Mouse (Mus musculus) forebrain, embryonic 12.5 days (tissue): ENCODE data around the gene Arid5b. TPM values are rescaled to one million over a fixed set of nuclear protein-coding genes. Genes with fewer than 3 reads are reported as not detected.
"Not testable (repeated sequence)": the region's sequence is repeated elsewhere in the genome, so short reads cannot be mapped to it uniquely, and the experiment has no call there.

Source experiments
- ATAC-seq: fragments of 200-750 bp; cut with Nextera tagmentation; 2 replicates; pipeline ENCODE4 v1.8.0; 2017; ENCODE audit warnings: moderate TSS enrichment; ENCODE audit not compliant: low FRiP score
- H3K27ac ChIP-seq: fragments of 300-500 bp; sonication (generic); 2 replicates; pipeline ENCODE4 v1.5.1; 2016; ENCODE audit warnings: mild to moderate bottlenecking
- H3K27me3 ChIP-seq: fragments of 300-500 bp; sonication (generic); 2 replicates; pipeline ENCODE4 v1.6.1; 2016; ENCODE audit warnings: mild to moderate bottlenecking
- H3K36me3 ChIP-seq: fragments of 300-500 bp; sonication (generic); replicated peaks from 2 replicates; pipeline ENCODE4 v1.6.1; 2016; ENCODE audit warnings: mild to moderate bottlenecking
- H3K4me1 ChIP-seq: fragments of 300-500 bp; sonication (generic); 2 replicates; pipeline ENCODE4 v1.6.1; 2016
- H3K4me2 ChIP-seq: fragments of 300-500 bp; sonication (generic); 2 replicates; pipeline ENCODE4 v1.6.1; 2016; ENCODE audit warnings: mild to moderate bottlenecking, moderate library complexity
- H3K4me3 ChIP-seq: fragments of 300-500 bp; sonication (generic); replicated peaks from 2 replicates; pipeline ENCODE4 v1.5.1; 2016; ENCODE audit warnings: mild to moderate bottlenecking
- H3K9ac ChIP-seq: fragments of 300-500 bp; sonication (generic); 2 replicates; pipeline ENCODE4 v1.6.1; 2016; ENCODE audit warnings: mild to moderate bottlenecking
- H3K9me3 ChIP-seq: fragments of 300-500 bp; sonication (generic); 2 replicates; pipeline ENCODE4 v1.6.1; 2016
- WGBS: fragments of 180-500 bp; shearing (Covaris S2); methylation state at CpG from one replicate; pipeline ENCODE4 v1.1.7; 2016; 5-methylcytosine and 5-hydroxymethylcytosine counted together
- polyA plus RNA-seq: library from polyadenylated mRNA; unstranded; fragments of >200 nt; fragmentation: Nextera tagmentation; extraction: Ambion mirVana; gene quantifications from 2 replicates; pipeline ENCODE4 v1.2.1, GENCODE M21; 2016

Arid5b gene
- polyA plus RNA-seq, 1 experiment from 2014 or later, result 17.1 TPM

DNA sequence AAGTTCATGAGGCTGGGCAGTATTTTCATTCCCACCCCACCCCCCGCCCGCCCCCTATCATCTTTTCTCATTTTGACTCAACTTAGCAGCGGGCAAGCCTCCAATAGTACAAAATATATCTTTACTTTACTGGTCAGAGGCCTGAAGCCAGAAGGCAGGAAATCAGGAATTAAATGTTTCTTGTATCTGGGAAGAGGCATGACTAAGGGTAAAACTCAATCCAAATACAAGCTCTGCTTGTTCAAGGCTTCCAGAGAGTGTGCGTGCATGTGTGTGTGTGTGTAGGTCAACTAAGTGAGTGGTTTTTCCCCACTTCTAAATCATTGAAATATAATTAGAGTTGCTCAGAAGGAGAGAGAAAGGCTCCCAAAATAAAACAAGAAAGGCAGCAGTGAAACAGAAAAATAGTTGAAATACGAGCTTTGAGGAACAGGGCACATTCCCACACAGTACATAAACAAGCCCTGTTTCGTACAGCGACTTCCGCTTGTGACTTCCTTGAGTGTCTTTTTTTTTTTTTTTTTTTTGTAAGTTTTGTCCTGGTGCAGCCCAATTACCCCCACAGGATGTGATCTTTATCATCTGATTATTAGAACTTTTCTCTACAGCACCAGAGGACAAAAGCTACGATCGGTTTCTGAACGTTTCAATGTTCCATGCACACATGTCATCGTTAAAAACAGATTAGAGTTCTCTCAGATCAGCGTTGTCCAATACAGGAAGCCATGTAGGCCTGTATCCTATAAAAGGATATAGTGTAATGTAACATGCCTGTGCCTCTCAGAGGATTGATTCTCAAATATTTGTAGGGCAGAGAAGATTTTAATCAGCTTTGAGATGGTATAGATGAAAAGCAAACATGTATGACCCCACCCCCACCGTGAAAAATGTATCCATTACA, 173.4 kb downstream of the Arid5b start:
- H3K9ac ChIP-seq, result no peak overlapping the region
- peak overlapping the region; percentile 63 for H3K27ac ChIP-seq
- no peaks in the 10 kb centered on the region for H3K27me3 ChIP-seq
- no peak overlapping the region for H3K4me3 ChIP-seq
- H3K9me3 ChIP-seq, result no peaks in the 10 kb centered on the region
- no peak overlapping the region for H3K4me2 ChIP-seq
- peaks cover 31% of the 10 kb centered on the region for H3K4me1 ChIP-seq
- no peaks in the 10 kb centered on the region for H3K36me3 ChIP-seq
- no peak for ATAC-seq
- 44% methylated on average over 14 of the region's 14 CpGs for WGBS

DNA sequence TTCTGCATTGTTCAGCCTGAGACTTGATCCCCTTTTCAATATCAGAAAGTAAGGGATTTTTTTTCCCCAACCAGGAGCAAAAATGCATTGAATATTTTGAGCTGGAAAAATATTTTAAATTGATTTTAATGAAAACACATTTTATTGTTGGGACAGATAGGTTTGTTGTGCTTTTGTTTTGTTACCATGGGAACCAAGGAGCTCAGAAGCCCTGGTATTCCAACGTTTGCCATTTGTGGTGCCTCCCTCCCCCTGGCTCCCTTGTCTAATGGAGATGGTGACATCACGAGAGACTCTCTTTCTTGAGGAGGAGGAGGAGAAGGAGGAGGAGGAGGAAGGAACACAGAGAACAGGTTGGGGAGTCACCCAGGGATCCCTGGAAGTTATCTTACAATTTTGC, 174.1 kb downstream of the Arid5b start:
- H3K4me1 ChIP-seq, result peaks cover 28% of the 10 kb centered on the region
- H3K27me3 ChIP-seq, result no peaks in the 10 kb centered on the region
- no peak overlapping the region for H3K27ac ChIP-seq
- 6% methylated on average over 2 of the region's 2 CpGs for WGBS
- H3K36me3 ChIP-seq, result no peaks in the 10 kb centered on the region
- no peak overlapping the region for H3K4me3 ChIP-seq
- no peaks in the 10 kb centered on the region for H3K9me3 ChIP-seq
- H3K9ac ChIP-seq, result no peak overlapping the region
- no peak overlapping the region for H3K4me2 ChIP-seq
- no peak for ATAC-seq

DNA sequence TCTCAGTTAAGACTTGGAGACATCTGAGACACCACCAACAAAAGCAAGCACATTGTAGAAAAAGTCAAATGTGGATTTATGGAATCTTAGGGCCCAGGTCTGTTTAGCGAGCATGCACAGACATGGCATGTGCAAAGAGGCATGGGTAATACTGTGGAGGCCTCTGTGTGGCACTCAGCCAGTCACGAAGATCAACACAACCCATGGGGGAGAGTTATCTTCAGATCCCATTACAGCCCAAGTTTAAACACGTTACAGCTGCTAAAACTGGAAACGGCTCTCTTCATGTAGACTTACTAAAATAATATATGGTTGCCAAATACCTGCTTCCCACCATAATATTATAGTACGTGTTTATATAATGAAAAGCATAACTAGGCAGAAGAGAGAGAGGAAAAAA, 174.6 kb downstream of the Arid5b start:
- H3K4me1 ChIP-seq, result peaks cover 28% of the 10 kb centered on the region
- 75% methylated on average over 5 of the region's 5 CpGs for WGBS
- no peak overlapping the region for H3K9ac ChIP-seq
- no peak overlapping the region for H3K27ac ChIP-seq
- ATAC-seq, result no peak
- H3K36me3 ChIP-seq, result no peaks in the 10 kb centered on the region
- no peak overlapping the region for H3K4me2 ChIP-seq
- H3K9me3 ChIP-seq, result no peaks in the 10 kb centered on the region
- no peak overlapping the region for H3K4me3 ChIP-seq
- H3K27me3 ChIP-seq, result no peaks in the 10 kb centered on the region

DNA sequence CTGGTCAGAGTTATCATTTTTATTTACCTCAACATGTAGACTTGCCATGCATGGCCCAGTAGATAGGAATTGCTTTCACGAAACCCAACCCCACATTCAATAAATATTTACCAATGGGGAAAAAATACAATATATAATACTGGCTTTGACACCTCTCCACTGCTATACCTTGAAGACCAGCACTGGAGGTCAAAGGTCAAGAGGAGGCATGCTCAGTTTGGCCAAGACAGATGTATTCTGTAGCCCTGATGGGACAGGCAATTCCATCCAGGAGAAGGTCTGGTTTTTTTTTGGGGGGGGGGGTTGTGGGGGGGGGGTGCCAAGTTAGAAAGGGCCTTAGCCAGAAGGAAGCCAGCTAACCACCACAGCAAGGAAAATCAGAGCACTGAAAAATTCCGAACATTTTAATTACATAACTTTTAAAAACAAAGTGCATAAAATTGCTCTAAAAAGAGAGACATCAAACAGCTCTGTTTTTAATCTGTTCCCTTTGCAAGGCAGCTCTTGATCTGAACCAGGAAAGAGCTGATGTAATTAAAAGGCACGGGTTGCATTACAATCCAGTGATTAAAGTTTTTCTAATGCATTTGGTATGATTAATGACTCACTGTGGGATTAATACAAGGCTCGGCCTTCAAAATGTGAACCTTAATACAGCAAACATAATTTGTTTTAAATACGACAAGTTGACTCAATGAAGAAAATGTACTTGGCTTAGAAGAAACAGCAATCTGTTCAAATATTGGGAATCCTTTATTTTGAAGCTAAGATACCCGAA, 175.3 kb downstream of the Arid5b start:
- 80% methylated on average over 6 of the region's 6 CpGs for WGBS
- Histone ChIP-seq H3K9ac (no peak overlapping the region), H3K27me3 (no peaks in the 10 kb centered on the region), H3K9me3 (no peaks in the 10 kb centered on the region), H3K4me3 (no peak overlapping the region), H3K4me2 (no peak overlapping the region), H3K27ac (no peak overlapping the region), H3K4me1 (peaks cover 28% of the 10 kb centered on the region), H3K36me3 (peaks cover 2% of the 10 kb centered on the region; the same call in 1 of the 2 replicates)
- no peak for ATAC-seq

DNA sequence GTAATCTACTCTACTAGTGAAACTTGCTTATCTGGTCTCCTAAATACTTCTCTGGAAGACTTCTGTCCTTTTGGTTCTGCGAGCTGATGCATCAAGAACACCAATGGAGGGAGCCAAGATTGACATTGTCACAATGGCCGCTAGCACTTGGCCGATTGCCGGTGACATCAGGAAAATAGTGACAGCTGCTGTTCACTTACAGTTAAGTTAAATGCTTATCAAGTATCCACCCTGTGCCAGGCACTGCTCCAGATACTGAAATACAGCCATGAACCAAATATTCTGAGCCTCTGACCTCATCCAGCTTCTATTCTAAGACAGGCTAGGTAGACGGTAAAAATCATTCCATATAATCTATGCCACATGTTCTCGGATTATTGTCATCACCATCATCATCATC, 176.0 kb downstream of the Arid5b start:
- Histone ChIP-seq H3K4me1 (peaks cover 28% of the 10 kb centered on the region), H3K4me2 (no peak overlapping the region), H3K4me3 (no peak overlapping the region), H3K27me3 (no peaks in the 10 kb centered on the region), H3K9me3 (no peaks in the 10 kb centered on the region), H3K9ac (no peak overlapping the region), H3K36me3 (peaks cover 9% of the 10 kb centered on the region), H3K27ac (no peak overlapping the region)
- 95% methylated on average over 6 of the region's 6 CpGs for WGBS
- ATAC-seq, result no peak

DNA sequence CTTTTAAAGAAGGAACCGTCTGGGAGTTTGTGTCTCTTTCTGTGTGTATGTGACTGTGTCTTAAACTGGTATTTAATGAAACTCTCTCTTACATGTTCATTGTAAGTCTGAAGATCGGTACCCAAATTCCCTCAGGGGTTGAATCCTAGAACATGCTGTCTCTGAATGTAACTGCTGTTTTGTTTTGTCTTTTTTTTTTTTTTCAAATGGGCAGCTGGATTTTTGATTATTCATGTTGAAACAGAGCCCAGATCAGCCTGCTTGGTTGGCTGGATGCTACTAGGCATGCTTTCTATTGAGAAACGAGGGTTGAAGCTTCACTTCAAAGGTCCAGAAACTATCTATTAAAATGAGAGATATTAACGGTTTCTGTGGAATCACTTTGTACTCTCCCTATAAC, 177.3 kb downstream of the Arid5b start:
- no peak overlapping the region for H3K4me2 ChIP-seq
- H3K27me3 ChIP-seq, result no peaks in the 10 kb centered on the region
- no peak overlapping the region for H3K27ac ChIP-seq
- no peak for ATAC-seq
- H3K4me3 ChIP-seq, result no peak overlapping the region
- no peak overlapping the region for H3K9ac ChIP-seq
- WGBS, result 85% methylated on average over 4 of the region's 4 CpGs
- H3K36me3 ChIP-seq, result peaks cover 22% of the 10 kb centered on the region
- no peaks in the 10 kb centered on the region for H3K9me3 ChIP-seq
- H3K4me1 ChIP-seq, result peaks cover 18% of the 10 kb centered on the region

DNA sequence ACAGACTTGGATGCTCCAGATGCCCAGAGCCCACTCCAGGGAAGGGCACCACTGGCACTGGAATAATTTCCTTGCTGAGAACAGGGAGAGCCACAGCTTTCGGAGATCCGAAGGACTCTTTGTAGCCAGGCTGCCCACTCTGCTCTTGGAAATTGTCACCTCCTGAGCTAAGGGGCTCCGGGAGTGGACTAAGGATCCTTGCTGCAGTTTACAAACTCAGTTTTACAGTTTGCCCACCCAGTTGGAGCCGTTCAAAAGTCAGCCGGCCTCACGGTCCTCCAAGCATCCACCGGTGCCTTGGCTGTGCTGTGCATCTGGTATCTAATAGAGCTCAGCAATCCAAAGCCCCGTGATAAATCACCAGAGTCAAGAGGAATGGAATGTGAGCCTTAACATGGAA, 178.0 kb downstream of the Arid5b start:
- ATAC-seq, result no peak
- 94% methylated on average over 8 of the region's 8 CpGs for WGBS
- no peak overlapping the region for H3K4me2 ChIP-seq
- H3K36me3 ChIP-seq, result peaks cover 27% of the 10 kb centered on the region
- peaks cover 12% of the 10 kb centered on the region for H3K4me1 ChIP-seq
- no peak overlapping the region for H3K4me3 ChIP-seq
- H3K27ac ChIP-seq, result no peak overlapping the region
- no peak overlapping the region for H3K9ac ChIP-seq
- no peaks in the 10 kb centered on the region for H3K27me3 ChIP-seq
- H3K9me3 ChIP-seq, result no peaks in the 10 kb centered on the region

DNA sequence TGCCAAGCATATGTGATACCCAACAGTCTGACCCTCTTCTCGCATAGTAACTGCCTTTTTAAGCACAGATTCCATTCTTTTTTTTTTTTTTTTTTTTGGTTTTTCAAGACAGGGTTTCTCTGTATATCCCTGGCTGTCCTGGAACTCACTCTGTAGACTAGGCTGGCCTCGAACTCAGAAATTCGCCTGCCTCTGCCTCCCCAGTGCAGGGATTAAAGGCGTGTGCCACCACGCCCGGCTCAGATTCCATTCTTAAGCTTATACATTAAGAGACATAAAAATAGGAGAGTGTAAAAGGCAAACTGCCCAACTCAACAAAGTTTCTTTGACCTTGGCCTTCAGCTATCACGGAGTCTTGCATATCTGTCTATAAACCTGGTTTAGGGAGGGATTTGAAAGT, 178.7 kb downstream of the Arid5b start:
- H3K4me2 ChIP-seq, ATAC-seq, H3K27me3 ChIP-seq, H3K27ac ChIP-seq, H3K9ac ChIP-seq, H3K4me3 ChIP-seq, H3K9me3 ChIP-seq, H3K4me1 ChIP-seq: not testable (repeated sequence)
- H3K36me3 ChIP-seq, result peaks cover 33% of the 10 kb centered on the region
- WGBS, result 94% methylated on average over 7 of the region's 7 CpGs

DNA sequence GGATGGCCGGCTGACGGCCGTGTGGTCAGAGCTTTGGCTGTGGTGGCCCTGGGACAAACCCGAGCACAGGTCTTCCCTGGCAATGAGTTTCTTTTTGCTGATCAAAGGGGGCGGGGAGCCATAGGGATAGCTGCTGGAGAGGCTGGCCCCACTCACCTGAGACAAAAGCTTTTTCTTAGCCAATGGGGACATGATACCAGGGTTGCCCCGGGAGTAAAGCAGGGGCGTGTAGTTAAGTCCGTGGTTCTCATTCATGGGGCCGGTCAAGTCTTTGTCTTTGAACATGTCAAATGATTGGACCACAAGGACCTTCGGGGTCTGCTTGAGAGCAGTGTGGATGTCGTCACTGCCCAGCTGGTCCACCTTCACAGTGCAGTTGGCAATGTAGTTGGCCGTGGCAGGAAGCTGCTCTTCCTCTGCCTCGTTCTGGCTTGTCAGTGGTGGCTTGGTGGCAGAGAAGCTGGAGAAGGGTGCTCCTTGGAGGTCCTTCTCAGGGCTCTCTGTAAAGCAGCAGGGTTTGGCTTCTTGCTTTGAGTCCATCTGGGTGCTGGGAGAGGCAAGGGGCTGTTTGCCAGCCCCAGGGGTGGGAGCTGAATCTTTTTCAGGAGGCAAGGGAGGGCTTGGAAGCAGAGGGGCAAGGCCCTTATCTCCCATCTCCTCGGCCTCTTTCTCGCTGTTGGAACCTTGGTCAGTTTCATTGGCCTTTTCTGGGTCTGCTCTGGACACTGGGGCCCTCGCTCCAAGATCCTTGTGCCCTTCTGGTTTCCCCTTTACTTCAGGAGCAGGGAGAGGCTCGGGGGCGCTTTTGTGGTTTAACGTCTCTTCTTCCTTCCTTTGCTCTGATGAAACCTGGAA, 180.5 kb downstream of the Arid5b start:
- Histone ChIP-seq H3K36me3 (peaks cover 35% of the 10 kb centered on the region), H3K9ac (no peak overlapping the region), H3K4me1 (no peaks in the 10 kb centered on the region), H3K4me3 (no peak overlapping the region), H3K27me3 (no peaks in the 10 kb centered on the region), H3K4me2 (no peak overlapping the region), H3K9me3 (no peaks in the 10 kb centered on the region), H3K27ac (no peak overlapping the region)
- no peak for ATAC-seq
- WGBS, result 91% methylated on average over 19 of the region's 19 CpGs

DNA sequence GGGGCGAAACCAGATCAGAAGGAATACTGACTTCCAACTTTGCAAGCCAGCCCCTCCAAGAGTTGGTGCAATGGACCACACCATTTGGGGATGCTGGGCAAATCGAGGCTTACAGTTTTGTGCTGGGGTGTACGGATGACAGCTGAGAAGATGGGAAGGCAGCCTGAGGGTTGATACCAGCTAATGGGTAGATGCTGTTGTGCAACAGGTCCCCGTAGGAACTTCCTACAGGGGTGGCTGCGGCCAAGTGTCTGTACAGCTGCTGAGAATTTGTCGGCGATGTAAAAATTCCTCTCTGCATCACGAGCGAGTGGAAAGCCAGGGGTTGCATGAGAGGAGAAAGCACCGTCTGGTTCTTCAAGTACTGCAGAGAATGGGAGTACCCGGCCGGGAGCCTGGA, 182.1 kb downstream of the Arid5b start:
- Histone ChIP-seq H3K9me3 (no peaks in the 10 kb centered on the region), H3K9ac (no peak overlapping the region), H3K4me1 (no peaks in the 10 kb centered on the region), H3K27ac (no peak overlapping the region), H3K4me3 (no peak overlapping the region), H3K27me3 (no peaks in the 10 kb centered on the region), H3K36me3 (peaks cover 35% of the 10 kb centered on the region), H3K4me2 (no peak overlapping the region)
- WGBS, result 96% methylated on average over 12 of the region's 12 CpGs
- ATAC-seq, result no peak

DNA sequence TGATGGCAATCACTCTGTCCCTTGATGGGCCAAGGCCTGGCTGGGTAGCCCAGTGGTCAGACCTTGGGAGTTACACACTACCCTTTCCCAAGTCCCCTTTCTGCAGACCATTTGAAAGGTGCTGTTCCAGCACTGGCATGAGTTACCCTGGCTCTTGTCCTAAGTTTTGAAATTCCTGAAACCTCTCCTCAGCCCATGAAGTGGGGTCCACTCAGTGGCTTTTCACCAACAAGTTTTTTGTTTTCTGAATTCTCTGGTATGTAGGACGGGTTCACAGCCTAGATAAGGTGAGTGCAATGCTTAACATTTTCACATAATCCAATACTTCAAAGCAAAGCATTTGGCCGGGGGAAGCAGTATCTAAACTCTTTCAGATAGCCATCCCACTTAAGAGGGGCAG, 183.4 kb downstream of the Arid5b start:
- Histone ChIP-seq H3K27ac (no peak overlapping the region), H3K9ac (no peak overlapping the region), H3K36me3 (peaks cover 35% of the 10 kb centered on the region), H3K4me1 (no peaks in the 10 kb centered on the region), H3K4me3 (no peak overlapping the region), H3K27me3 (no peaks in the 10 kb centered on the region), H3K4me2 (no peak overlapping the region), H3K9me3 (no peaks in the 10 kb centered on the region)
- 89% methylated on average over 2 of the region's 2 CpGs for WGBS
- no peak for ATAC-seq

DNA sequence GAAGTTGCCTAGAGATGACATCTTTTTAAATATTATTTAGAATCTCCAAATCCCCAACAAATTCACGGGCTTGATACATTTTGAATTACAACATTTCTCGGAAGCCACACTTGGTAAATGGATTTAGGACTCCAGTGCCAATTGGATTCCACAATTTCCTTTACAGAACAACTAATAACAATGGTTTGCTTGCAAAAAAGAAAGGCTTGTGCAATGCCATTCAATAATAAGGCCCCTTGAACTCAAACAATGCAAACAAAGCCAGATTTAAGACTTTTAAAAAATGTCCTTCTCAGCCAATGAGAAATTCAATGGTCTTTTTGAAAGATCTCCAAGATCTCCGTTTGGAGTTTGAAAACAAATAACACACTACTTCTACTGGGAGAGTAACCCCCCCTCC, 185.0 kb downstream of the Arid5b start:
- ATAC-seq, result no peak
- no peaks in the 10 kb centered on the region for H3K9me3 ChIP-seq
- no peaks in the 10 kb centered on the region for H3K27me3 ChIP-seq
- H3K9ac ChIP-seq, result no peak overlapping the region
- no peak overlapping the region for H3K4me3 ChIP-seq
- no peak overlapping the region for H3K27ac ChIP-seq
- H3K36me3 ChIP-seq, result peaks cover 35% of the 10 kb centered on the region
- no peak overlapping the region for H3K4me2 ChIP-seq
- H3K4me1 ChIP-seq, result no peaks in the 10 kb centered on the region
- WGBS, result 54% methylated on average over 3 of the region's 3 CpGs
